Mouse (Mus musculus) liver, adult 10 weeks (tissue): ENCODE data around the gene 9430007A20Rik. TPM values are rescaled to one million over a fixed set of nuclear protein-coding genes. Genes with fewer than 3 reads are reported as not detected.

ENCODE experiments used
- polyA plus RNA-seq: library from polyadenylated mRNA; stranded (reverse); fragments of 350-450 nt; fragmentation: Illumina TruSeq; extraction: RNeasy Lipid Tissue Mini Kit (QIAGEN cat#74804); gene quantifications from one replicate; pipeline ENCODE4 v1.2.3, GENCODE M21; 2014; ENCODE audit warnings: low read depth, low replicate concordance

Gene 9430007A20Rik
- polyA plus RNA-seq, result not detected

DNA sequence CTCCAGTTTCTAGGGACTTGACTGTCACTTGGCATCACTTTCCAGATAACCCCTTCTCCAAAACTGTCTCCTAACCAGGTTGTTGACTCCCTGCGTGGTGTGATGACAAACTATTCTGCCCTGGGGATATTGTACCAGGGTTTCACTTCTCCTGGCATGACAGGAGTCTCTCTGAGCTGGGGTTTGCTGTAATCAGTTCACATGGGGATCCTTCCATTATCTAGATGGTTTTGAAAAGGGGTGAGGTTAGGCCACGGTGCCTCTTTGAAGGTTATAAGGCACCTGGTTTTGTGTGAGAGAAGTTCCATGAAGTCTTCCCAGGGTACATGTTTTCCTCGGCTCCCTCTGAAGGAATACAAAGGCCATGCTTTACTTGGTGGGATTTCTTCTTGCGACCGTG, at the start of gene 9430007A20Rik:
Gene 9430007A20Rik, plus strand, starts transcription at position 301 of the 400 bp plus-strand sequence.

DNA sequence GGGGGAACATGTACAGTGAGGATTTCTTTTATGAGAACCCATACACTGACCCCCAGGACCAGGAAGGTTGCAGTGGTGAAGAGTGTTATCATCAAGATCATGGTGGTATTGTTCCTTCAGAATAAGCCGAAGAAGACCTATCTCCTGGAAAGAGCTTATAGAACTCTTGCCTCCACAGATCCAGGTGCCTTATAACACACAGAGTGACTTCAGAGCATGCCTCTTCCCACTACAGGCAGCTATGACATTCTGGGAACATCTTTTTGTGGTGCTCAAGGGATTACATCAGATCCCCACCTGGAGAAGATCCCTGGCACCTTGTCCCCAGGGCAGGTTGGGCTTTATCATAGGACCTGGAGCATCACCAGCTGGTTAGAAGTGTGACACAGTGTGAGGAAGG, 45.4 kb downstream of the 9430007A20Rik start, which contains the start of gene Gm13124:
Gene Gm13124, minus strand, starts transcription at position 101 of the 400 bp plus-strand sequence.

Other genes with a start within 250 kb of the 9430007A20Rik start
- not detected for gene Pramel5, start 239.3 kb upstream of the 9430007A20Rik start, polyA plus RNA-seq
- gene Gm13128, start 189.6 kb upstream of the 9430007A20Rik start, polyA plus RNA-seq, result not detected
- gene Gm13119, start 161.9 kb upstream of the 9430007A20Rik start, polyA plus RNA-seq, result not detected
- gene Pramef20, start 141.9 kb upstream of the 9430007A20Rik start, polyA plus RNA-seq, result not detected
- gene Pramef12, start 111.4 kb upstream of the 9430007A20Rik start, polyA plus RNA-seq, result not detected
- not detected for gene 1700012P22Rik, start 81.0 kb upstream of the 9430007A20Rik start, polyA plus RNA-seq
- gene Gm9944, start 66.5 kb upstream of the 9430007A20Rik start, polyA plus RNA-seq, result not detected
- not detected for gene Aadacl3, start 56.1 kb upstream of the 9430007A20Rik start, polyA plus RNA-seq
- gene Gm13124, start 45.3 kb downstream of the 9430007A20Rik start, polyA plus RNA-seq, result not detected
- gene Aadacl4, start 93.9 kb downstream of the 9430007A20Rik start, polyA plus RNA-seq, result not detected
- gene Gm436, start 166.5 kb downstream of the 9430007A20Rik start, polyA plus RNA-seq, result not detected
- not detected for gene Gm13178, start 201.6 kb downstream of the 9430007A20Rik start, polyA plus RNA-seq